Mouse (Mus musculus) kidney, postnatal 25 days (tissue): ENCODE results near the gene Trim14.

Experiments used
- DNase-seq, 2 experiments: peaks; one replicate each; pipeline ENCODE4 v3.0.0; 2021; ENCODE audit warnings: mixed read lengths in 2 of 2

The Trim14 gene

GRCm38 (mm10) chr4:46560069-46560705, 24.2 kb upstream of the Trim14 start:
- DNase-seq, result no peak

GRCm38 (mm10) chr4:46558672-46559667, 23.0 kb upstream of the Trim14 start:
- DNase-seq, result no peak

GRCm38 (mm10) chr4:46556933-46557332, 21.0 kb upstream of the Trim14 start:
- DNase-seq, result no peak

GRCm38 (mm10) chr4:46555762-46556161, 19.8 kb upstream of the Trim14 start:
- DNase-seq, result no peak

GRCm38 (mm10) chr4:46554295-46555069, 18.5 kb upstream of the Trim14 start:
- DNase-seq, result no peak

GRCm38 (mm10) chr4:46553864-46554263, 17.9 kb upstream of the Trim14 start:
- DNase-seq, result peak; percentile 76 to 82

- no peak for DNase-seq
Measured at GRCm38 (mm10) chr4:46550406-46550805, 14.5 kb upstream of the Trim14 start.

GRCm38 (mm10) chr4:46549979-46550378, 14.0 kb upstream of the Trim14 start:
- DNase-seq, result no peak

- no peak for DNase-seq
Measured at GRCm38 (mm10) chr4:46546709-46547108, 10.8 kb upstream of the Trim14 start.

GRCm38 (mm10) chr4:46545498-46545897, 9.6 kb upstream of the Trim14 start:
- peak; percentile 42 to 57 for DNase-seq

- no peak for DNase-seq
Measured at GRCm38 (mm10) chr4:46544313-46544712, 8.4 kb upstream of the Trim14 start.

GRCm38 (mm10) chr4:46543366-46544050, 7.6 kb upstream of the Trim14 start:
- DNase-seq, result no peak

- DNase-seq, result no peak
Measured at GRCm38 (mm10) chr4:46541707-46542106, 5.8 kb upstream of the Trim14 start.

GRCm38 (mm10) chr4:46539167-46539566, 3.2 kb upstream of the Trim14 start:
- DNase-seq, result no peak

- no peak for DNase-seq
Measured at GRCm38 (mm10) chr4:46535094-46535830, 679 bp downstream of the Trim14 start.

GRCm38 (mm10) chr4:46533934-46534720, 1.8 kb downstream of the Trim14 start:
- DNase-seq, result no peak

- no peak for DNase-seq
Measured at GRCm38 (mm10) chr4:46532926-46533325, 3.0 kb downstream of the Trim14 start.

- no peak for DNase-seq
Measured at GRCm38 (mm10) chr4:46532511-46532910, 3.4 kb downstream of the Trim14 start.

GRCm38 (mm10) chr4:46529722-46530121, 6.2 kb downstream of the Trim14 start:
- DNase-seq, result no peak

- peak in 1 of 2 experiments; percentile 59 for DNase-seq
Measured at GRCm38 (mm10) chr4:46527558-46527926, 8.4 kb downstream of the Trim14 start.
